In genomic region chr17:70751161-70751651, GRCm38 (mm10) we compare ENCODE assay signal across 9 mouse cellular contexts.
DNase-seq lines count a peak whose midpoint lies in the region; ATAC-seq and TF ChIP-seq lines count a peak whose summit lies in the region.
"Had no signal": no experiment of that assay in that cellular context is flagged by ENCODE, and none has a peak within 500 bp of the region (broad histone marks: within the 10 kb centered on the region; RNA-seq: fewer than 3 reads in every experiment).

No protein-coding gene starts in this region.

- no peaks in the 10 kb centered on the region for H3K36me3 ChIP-seq in hindbrain, embryonic 15.5 days
- no peaks in the 10 kb centered on the region for H3K36me3 ChIP-seq in liver, embryonic 11.5 days (ENCODE audit: control insufficient read depth, insufficient read depth, low read length)
- H3K36me3 ChIP-seq in neural tube, embryonic 14.5 days (ENCODE audit: control insufficient read depth, insufficient read depth, low read length) = no peaks in the 10 kb centered on the region

- TF ChIP-seq POLR2A in embryonic fibroblast, embryonic 13.5 days (IDR thresholded peaks at IDR 0.05; ENCODE audit: low read depth, low read length) = peak; percentile 40; the same call in 1 of the 2 replicates

- no peak for TF ChIP-seq CTCF in embryonic fibroblast, embryonic 13.5 days (IDR thresholded peaks at IDR 0.05; ENCODE audit: borderline replicate concordance, insufficient read depth, low read length)

- H3K9me3 ChIP-seq in hindbrain, embryonic 15.5 days = no peaks in the 10 kb centered on the region
- H3K9me3 ChIP-seq in liver, embryonic 11.5 days (ENCODE audit: control insufficient read depth, low read length) = no peaks in the 10 kb centered on the region
- no peaks in the 10 kb centered on the region for H3K9me3 ChIP-seq in neural tube, embryonic 14.5 days (ENCODE audit: control insufficient read depth, low read length)

- no peak overlapping the region for H3K27ac ChIP-seq in embryonic fibroblast, embryonic 13.5 days (ENCODE audit: insufficient read depth, low read length)
- H3K27ac ChIP-seq in hindbrain, embryonic 15.5 days (replicated peaks) = no peak overlapping the region
- H3K27ac ChIP-seq in liver, embryonic 11.5 days (ENCODE audit: low read depth, low read length) = peak overlapping the region; percentile 44
- no peak overlapping the region for H3K27ac ChIP-seq in neural tube, embryonic 14.5 days (ENCODE audit: low read depth, low read length)

- H3K4me1 ChIP-seq in embryonic fibroblast, embryonic 13.5 days (ENCODE audit: control insufficient read depth, insufficient read depth, low read length) = peaks cover 15% of the 10 kb centered on the region
- H3K4me1 ChIP-seq in hindbrain, embryonic 15.5 days (replicated peaks) = peaks cover 33% of the 10 kb centered on the region
- peaks cover 5% of the 10 kb centered on the region; the same call in 1 of the 2 replicates for H3K4me1 ChIP-seq in liver, embryonic 11.5 days (replicated peaks; ENCODE audit: control insufficient read depth, insufficient read depth, low read length)
- H3K4me1 ChIP-seq in neural tube, embryonic 14.5 days (ENCODE audit: control insufficient read depth, insufficient read depth, low read length) = peaks cover 11% of the 10 kb centered on the region

- WGBS in hindbrain, embryonic 15.5 days = 7% methylated on average over 19 of the region's 19 CpGs
- 2% methylated on average over 19 of the region's 19 CpGs for WGBS in liver, embryonic 11.5 days
- WGBS in neural tube, embryonic 14.5 days = 6% methylated on average over 19 of the region's 19 CpGs

- H3K27me3 ChIP-seq in hindbrain, embryonic 15.5 days = peaks cover 12% of the 10 kb centered on the region
- H3K27me3 ChIP-seq in liver, embryonic 11.5 days (replicated peaks; ENCODE audit: control insufficient read depth, insufficient read depth, low read length) = peaks cover 34% of the 10 kb centered on the region
- no peaks in the 10 kb centered on the region for H3K27me3 ChIP-seq in neural tube, embryonic 14.5 days (ENCODE audit: control insufficient read depth, insufficient read depth, low read length)
- H3K27me3 ChIP-seq: CH12.LX had no signal

- no peak overlapping the region for H3K4me3 ChIP-seq in embryonic fibroblast, embryonic 13.5 days (ENCODE audit: insufficient read depth, low read length)
- peak overlapping the region; percentile 28 for H3K4me3 ChIP-seq in hindbrain, embryonic 15.5 days
- peak overlapping the region; percentile 30 for H3K4me3 ChIP-seq in liver, embryonic 11.5 days (ENCODE audit: low read depth, low read length)
- H3K4me3 ChIP-seq in neural tube, embryonic 14.5 days (ENCODE audit: low read depth, low read length) = peak overlapping the region; percentile 15; the same call in 1 of the 2 replicates

- DNase-seq in gastrocnemius, postnatal 25 days = peak; percentile 13
- no peak for DNase-seq in gastrocnemius, adult 8-10 months (ENCODE audit: low spot score in 2 of 2)
- peak; percentile 54 for DNase-seq in liver, embryonic 11.5 days (ENCODE audit: low spot score)
- no peak for DNase-seq in layer of hippocampus, adult 11-12 months (ENCODE audit: low spot score)
- DNase-seq in right cerebral cortex, adult 2 months (ENCODE audit: low spot score in 2 of 2) = no peak

- no peak overlapping the region for H3K9ac ChIP-seq in hindbrain, embryonic 15.5 days
- peak overlapping the region; percentile 32; the same call in 1 of the 2 replicates for H3K9ac ChIP-seq in liver, embryonic 11.5 days (ENCODE audit: low read depth, low read length)
- H3K9ac ChIP-seq in neural tube, embryonic 14.5 days (replicated peaks; ENCODE audit: low read depth, low read length) = peak overlapping the region; percentile 37; the same call in 1 of the 2 replicates

- ATAC-seq in hindbrain, embryonic 15.5 days (ENCODE audit: low FRiP score, low read depth) = no peak
- 0 out of 2 replicates have a peak, but pooled peaks have one; percentile 18 for ATAC-seq in liver, embryonic 11.5 days (replicated peaks; ENCODE audit: low FRiP score)
- ATAC-seq in neural tube, embryonic 14.5 days (ENCODE audit: low read depth) = no peak

- peak overlapping the region; percentile 49 for H3K4me2 ChIP-seq in hindbrain, embryonic 15.5 days
- peak overlapping the region; percentile 53 for H3K4me2 ChIP-seq in liver, embryonic 11.5 days
- peak overlapping the region; percentile 33; the same call in 1 of the 2 replicates for H3K4me2 ChIP-seq in neural tube, embryonic 14.5 days (ENCODE audit: low read depth, low read length)

Comparison
In these comparisons a context has a peak if more than half of its experiments do, and no peak if none do; other contexts are left out.
1. DNase-seq: peak in gastrocnemius, postnatal 25 days (single experiment) and liver, embryonic 11.5 days (single experiment); none in gastrocnemius, adult 8-10 months (0 of 2), layer of hippocampus, adult 11-12 months (single experiment) and right cerebral cortex, adult 2 months (0 of 2).
2. Peak in every context shown above with its lines, with median percentiles within 50 percentile points of each other: H3K4me2 ChIP-seq.